Mouse (Mus musculus): ENCODE results near the gene Nhej1. TPM values are rescaled to one million over a fixed set of nuclear protein-coding genes. Genes with fewer than 3 reads are reported as not detected.

Gene Nhej1
- 1 to 10 TPM; 5.4 to 6.3 TPM for polyA plus RNA-seq (2017; shearing (Covaris generic))

GRCm38 (mm10) chr1:75124346-75125321 is at the start of gene Nhej1:
Gene Nhej1, minus strand, starts transcription at chr1:75125200.
- peak; percentile 88 for ATAC-seq

GRCm38 (mm10) chr1:75168472-75169464 is 43.8 kb upstream of the Nhej1 start, which contains the start of gene Zfand2b:
Gene Zfand2b, plus strand, starts transcription at chr1:75168646.
- ATAC-seq = peak; percentile 90

DNA sequence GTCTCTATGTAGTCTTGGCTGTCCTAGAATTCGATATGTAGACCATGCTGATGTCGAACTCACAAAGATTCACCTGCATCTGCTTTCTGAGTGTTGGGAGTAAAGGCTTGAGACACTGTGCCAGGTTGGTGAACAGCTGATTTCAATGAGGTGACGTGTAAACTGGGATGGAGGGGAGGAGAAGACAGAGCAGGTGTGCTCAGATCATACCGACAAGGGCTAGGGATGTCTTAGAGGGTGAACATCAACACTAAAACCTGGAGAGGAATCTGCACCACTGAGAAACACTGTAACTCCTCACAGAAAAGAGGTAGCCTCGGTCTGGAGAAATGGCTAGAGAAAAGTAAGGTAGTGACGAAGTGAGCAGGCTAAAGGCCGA is 43.1 kb upstream of the Nhej1 start:
- peak; percentile 6 for ATAC-seq

GRCm38 (mm10) chr1:75160256-75160617 is 35.2 kb upstream of the Nhej1 start:
- ATAC-seq = no peak

DNA sequence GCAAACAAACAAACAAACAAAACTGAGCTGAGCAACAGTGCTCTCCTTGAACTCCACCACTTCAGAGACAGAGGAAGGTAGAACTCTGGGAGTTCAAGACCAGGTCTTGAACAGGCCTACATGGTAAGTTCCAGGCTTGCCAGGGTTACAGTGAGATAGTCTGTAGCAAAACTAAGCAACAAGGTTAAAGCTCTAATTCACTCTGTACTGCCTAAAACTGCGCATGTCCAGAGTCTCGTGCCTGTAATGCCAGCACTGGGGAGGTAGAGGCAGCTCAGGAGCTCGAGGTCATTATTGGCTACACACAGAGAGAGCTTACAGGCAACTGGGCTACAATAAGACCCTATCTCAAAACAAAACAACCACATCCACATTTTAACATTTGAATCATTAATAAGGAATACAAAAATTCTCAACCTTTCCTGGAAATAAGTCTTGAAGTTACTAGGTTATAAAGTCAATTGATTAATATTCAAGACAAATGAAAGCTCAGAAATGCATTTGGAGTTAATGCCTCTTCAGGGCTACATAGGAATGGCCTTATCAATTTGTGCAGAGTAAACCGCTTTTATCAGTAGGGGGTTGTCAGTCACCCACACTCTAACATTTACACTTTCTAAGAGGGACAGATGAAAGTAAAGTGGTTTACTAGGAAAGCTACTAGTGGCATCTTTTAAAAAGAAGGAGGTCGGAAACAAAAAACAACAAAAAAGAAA is 34.7 kb upstream of the Nhej1 start:
- ATAC-seq = no peak

DNA sequence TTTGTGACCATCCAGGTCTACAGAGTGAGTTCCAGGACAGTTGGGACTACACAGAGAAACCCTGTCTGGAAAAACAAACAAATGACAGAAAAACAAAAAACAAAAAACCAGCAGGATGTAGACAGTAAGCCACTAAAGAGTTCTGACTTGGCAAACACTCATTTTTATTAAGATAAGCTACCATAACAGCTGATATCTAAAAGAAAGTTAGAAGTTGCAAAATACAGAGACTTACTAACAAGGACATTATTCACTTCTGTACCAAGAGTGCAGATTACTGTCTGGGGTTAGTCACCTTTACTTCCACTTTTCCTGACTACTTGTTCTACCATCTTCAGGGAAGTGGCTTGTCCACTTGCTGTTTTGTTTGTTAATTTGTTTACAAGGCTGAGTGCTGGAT is 34.0 kb upstream of the Nhej1 start:
- ATAC-seq = no peak

DNA sequence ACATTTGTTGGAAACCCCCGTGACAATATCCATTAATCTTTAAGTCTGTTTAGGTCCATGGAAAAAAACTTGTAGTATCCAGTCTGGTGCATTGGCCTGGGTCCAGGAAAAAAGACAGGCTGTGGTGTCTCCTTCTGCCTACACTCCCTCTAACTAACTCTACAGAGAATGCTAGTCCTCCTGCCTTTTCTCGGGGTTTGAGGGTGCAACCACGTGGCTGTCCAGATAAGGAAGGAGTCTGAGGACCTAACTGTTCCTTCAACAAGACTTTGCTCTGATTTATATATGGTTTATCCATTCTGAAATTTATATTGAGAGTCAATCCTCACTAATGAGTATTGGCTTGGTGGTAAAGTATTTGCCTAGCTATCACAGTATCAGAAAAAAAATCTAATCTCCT is 30.8 kb upstream of the Nhej1 start:
- no peak for ATAC-seq

- ATAC-seq = no peak
Observed at GRCm38 (mm10) chr1:75148727-75149126, 23.7 kb upstream of the Nhej1 start.

GRCm38 (mm10) chr1:75147411-75148135 is 22.6 kb upstream of the Nhej1 start:
- no peak for ATAC-seq

DNA sequence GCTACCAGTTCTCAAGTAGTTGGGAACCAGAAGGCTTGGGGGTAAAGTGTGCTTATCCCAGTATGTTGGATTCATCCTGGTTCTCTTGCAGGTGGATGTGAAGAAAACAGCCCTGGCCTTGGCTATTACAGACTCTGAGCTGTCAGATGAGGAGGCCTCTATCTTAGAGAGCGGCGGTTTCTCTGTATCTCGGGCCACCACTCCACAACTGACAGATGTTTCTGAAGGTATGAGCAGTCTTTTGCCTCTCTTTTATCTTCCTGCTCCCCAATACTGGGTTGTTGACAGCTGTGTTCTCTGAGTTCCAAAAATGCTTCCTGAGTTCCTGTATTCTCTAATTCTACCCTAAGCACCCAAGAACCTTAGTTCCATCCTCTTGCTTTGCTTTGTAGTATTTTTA is 20.6 kb upstream of the Nhej1 start:
- ATAC-seq = no peak

DNA sequence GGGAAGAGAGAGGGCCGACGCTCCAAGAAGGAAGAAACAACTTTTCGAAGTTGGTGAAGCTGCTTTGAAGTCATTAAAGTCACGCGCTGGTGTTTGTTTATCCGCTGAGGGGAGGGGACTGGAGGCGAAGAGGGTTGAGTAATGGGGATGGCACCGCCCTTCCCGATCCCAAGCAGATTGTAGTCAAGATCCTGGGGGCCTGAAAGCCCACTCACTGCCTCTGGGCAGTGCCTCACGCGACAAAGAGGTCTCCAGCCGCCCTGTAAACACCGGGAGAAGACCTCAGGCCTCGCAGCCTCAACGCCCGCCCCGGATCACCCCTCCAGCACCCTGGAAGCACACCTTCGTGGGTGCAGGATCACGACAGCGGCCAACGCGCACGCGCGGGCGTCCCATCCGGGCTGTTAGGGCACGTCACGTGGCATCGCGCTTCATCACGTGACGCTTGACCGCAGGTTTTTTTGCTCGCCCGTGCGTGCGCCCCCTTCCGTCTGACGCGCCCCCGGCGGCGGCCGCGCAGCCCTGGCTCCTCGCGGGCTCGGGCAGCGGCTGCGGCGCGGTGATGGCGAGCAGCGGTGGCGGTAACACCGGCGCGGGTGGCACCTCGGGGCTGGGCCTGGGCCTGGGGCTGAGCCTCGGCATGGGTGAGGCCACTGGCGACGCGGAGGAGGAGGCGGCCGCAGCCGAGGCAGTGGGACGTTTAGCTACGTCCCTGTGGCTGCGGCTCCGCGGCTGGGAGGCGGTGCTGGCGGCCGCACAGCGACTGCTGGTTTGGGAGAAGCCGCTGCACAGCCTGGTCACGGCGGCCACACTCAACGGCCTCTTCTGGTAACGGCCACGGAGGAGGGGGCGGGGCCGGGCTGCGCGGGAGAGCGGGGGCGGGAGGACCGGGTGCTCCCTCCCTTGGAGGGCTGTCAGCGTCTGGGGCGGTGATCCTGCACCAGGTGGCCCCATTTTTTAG is 17.6 kb upstream of the Nhej1 start, which contains the start of the genes Cnppd1 and Retreg2:
Gene Cnppd1 (minus strand): TSS at position 411 of the 961 bp plus-strand sequence.
Gene Retreg2 (plus strand): TSS at position 478 of the 961 bp plus-strand sequence.
- ATAC-seq = peak; percentile 74

- ATAC-seq = peak; percentile 57
Observed at GRCm38 (mm10) chr1:75141486-75142190, 16.6 kb upstream of the Nhej1 start.

GRCm38 (mm10) chr1:75140601-75141190 is 15.7 kb upstream of the Nhej1 start:
- ATAC-seq = no peak

GRCm38 (mm10) chr1:75138448-75138847 is 13.4 kb upstream of the Nhej1 start:
- no peak for ATAC-seq

- ATAC-seq = no peak
Observed at GRCm38 (mm10) chr1:75136730-75137129, 11.7 kb upstream of the Nhej1 start.

GRCm38 (mm10) chr1:75136293-75136692 is 11.3 kb upstream of the Nhej1 start:
- no peak for ATAC-seq

DNA sequence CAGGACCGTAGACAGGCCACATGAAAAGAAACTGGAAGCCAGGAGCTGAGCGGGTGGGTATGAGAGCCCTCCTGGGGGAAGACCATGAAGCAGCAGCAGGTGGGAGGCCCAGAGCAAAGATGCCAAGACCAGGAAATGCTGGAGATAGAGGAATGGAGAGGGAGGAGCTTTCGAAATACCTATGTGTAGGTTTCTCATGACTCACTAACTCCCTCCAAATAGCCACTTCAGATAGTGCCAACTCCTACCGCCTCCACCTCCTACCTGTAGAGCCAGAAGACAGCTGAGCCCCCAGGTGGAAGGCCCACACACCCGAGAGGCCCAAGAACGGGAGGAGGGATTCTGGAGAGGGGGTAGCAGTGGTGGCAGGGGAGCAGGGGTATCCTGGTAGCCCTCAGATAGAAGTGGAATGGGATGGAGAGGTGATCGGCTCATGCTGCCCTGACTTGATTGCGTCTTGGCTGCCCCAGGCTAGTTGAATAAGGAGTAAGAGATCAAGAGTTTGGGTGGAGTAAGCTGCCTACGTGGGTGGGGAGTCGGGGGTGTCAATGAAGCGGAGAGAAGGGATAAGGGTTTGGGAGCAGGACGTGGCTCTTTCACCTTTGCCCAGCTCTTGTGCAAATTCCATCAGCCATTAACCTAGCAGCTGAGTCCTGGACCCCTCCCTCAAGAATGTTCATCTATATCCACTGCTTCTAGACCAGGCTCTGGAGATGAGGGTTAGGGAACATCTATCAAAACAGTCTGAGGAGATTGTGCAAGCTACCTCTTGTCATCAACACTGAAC is 8.6 kb upstream of the Nhej1 start, which contains the start of gene Slc23a3:
Gene Slc23a3 (minus strand): TSS at position 470 of the 787 bp plus-strand sequence.
- ATAC-seq = no peak

DNA sequence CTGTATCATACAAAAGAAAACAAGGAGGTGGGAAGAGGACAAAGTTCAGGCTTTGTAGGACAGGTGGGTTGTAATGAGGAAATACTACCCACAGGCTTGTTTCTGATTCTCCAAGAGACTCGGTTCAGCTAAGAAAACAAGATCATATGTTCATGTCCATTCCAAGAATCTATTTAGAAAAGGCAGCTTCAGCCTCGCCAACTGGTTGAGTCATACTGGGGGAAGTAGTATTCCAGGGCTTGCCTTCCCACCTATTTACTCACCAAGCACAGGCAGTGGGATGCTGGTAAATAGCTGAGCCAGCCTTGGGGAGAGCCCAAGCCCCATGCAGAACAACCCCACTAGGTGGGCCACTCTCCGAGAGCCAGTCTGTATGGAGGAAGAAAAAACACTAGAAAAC is 3.6 kb upstream of the Nhej1 start:
- ATAC-seq = no peak
